Mouse (Mus musculus) megakaryocyte, embryonic 14.5 days (primary cell): ENCODE measurements around the gene Hist1h4h.
"Not testable (repeated sequence)": the region's sequence is repeated elsewhere in the genome, so short reads cannot be mapped to it uniquely, and the experiment has no call there.

Source experiments
- FLI1 ChIP-seq: IDR thresholded peaks from 2 replicates; pipeline ENCODE4 v1.6.1; 2012; ENCODE audit warnings: low read length, inconsistent platforms, mixed read lengths
- GATA1 ChIP-seq: IDR thresholded peaks from 3 replicates; pipeline ENCODE4 v1.6.1; 2012; ENCODE audit warnings: mixed read lengths, low read length, inconsistent platforms, borderline replicate concordance

DNA sequence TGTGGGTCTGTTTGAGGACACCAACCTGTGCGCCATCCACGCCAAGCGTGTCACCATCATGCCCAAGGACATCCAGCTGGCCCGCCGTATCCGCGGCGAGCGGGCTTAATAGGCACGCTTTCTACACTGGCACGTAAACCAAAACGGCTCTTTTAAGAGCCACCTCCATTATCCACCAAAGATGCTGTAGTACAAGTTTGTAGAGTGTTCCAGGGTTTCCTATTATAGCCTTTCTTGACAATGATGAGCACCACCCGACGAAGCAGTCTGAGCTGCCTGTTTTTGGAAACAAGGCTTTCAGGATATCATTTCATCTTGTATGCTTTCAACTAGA, 13.9 kb downstream of the Hist1h4h start:
- TF ChIP-seq FLI1, GATA1: not testable (repeated sequence)
